Mouse (Mus musculus): ENCODE data around the gene B3gntl1. TPM values are rescaled to one million over a fixed set of nuclear protein-coding genes. Genes with fewer than 3 reads are reported as not detected.

Gene B3gntl1
- polyA plus RNA-seq, 1 experiment = 13.5 TPM

DNA sequence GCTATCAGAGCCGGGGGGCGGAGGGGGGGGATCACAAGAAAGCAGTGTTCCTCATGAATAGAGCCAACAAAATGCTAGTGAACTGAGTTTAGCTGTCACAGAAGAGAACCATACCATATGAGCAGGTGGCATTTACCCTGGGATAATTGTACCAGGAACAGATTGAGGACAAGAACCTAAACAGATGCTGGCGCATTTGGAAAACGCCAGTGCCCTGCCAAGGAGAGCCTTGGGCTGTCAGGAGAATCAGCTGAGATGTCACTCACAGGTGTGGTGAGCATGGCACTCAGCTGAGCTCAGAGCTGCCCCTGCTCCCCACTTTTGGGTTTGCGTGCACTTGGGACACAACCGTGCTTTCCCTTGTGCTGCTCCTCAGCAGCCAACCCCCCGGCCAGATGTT, 41.5 kb downstream of the B3gntl1 start:
- H3K9me3 ChIP-seq (replicated peaks; ENCODE audit: control insufficient read depth, insufficient read depth, low read length, poor library complexity, severe bottlenecking) = no peaks in the 10 kb centered on the region
- H3K4me1 ChIP-seq (ENCODE audit: control insufficient read depth, insufficient read depth, low read length) = no peaks in the 10 kb centered on the region
- no peak overlapping the region for H3K4me3 ChIP-seq (ENCODE audit: low read depth, low read length)
- H3K36me3 ChIP-seq (ENCODE audit: control insufficient read depth, insufficient read depth, low read length, poor library complexity, severe bottlenecking) = 0 out of 2 replicates have a peak, but pooled peaks cover 3% of the 10 kb centered on the region
- H3K27ac ChIP-seq (ENCODE audit: insufficient read depth, low read length) = no peak overlapping the region
- no peak overlapping the region for H3K9ac ChIP-seq (ENCODE audit: low read depth, poor library complexity, severe bottlenecking)
- TF ChIP-seq EP300 (IDR thresholded peaks at IDR 0.05; ENCODE audit: insufficient read depth, low read depth, low read length) = no peak
- no peak for TF ChIP-seq POLR2A (IDR thresholded peaks at IDR 0.05; ENCODE audit: insufficient read depth, low read length)
- no peak for TF ChIP-seq CTCF (IDR thresholded peaks at IDR 0.05; ENCODE audit: low read depth, low read length)
- H3K27me3 ChIP-seq (ENCODE audit: control insufficient read depth, insufficient read depth, low read length, poor library complexity, severe bottlenecking) = no peaks in the 10 kb centered on the region

DNA sequence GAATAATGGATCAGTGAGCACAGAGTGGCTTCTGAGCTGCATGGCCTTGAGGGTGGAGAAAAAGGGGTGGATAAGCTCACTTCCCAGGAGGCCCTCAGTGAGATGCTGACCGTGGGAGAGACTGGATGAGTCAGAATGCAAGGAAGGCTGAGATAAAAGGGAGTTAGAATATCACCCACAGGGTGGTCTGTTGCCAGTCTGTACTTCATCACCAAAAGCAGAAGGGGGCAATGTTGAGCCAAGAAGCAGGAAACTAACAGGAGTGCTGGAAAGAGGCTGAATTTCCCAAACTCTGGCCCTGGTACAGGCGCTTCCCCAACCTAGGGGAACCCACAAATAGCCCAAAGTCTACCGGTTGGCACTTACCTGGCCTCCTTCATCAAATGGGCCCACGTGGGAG, 42.5 kb downstream of the B3gntl1 start:
- TF ChIP-seq CTCF (IDR thresholded peaks at IDR 0.05; ENCODE audit: low read depth, low read length) (no peak), POLR2A (IDR thresholded peaks at IDR 0.05; ENCODE audit: insufficient read depth, low read length) (no peak), EP300 (IDR thresholded peaks at IDR 0.05; ENCODE audit: insufficient read depth, low read depth, low read length) (no peak)
- Histone ChIP-seq H3K36me3 (ENCODE audit: control insufficient read depth, insufficient read depth, low read length, poor library complexity, severe bottlenecking) (0 out of 2 replicates have a peak, but pooled peaks cover 3% of the 10 kb centered on the region), H3K9ac (ENCODE audit: low read depth, poor library complexity, severe bottlenecking) (no peak overlapping the region), H3K4me1 (ENCODE audit: control insufficient read depth, insufficient read depth, low read length) (no peaks in the 10 kb centered on the region), H3K9me3 (replicated peaks; ENCODE audit: control insufficient read depth, insufficient read depth, low read length, poor library complexity, severe bottlenecking) (no peaks in the 10 kb centered on the region), H3K27me3 (ENCODE audit: control insufficient read depth, insufficient read depth, low read length, poor library complexity, severe bottlenecking) (no peaks in the 10 kb centered on the region), H3K27ac (ENCODE audit: insufficient read depth, low read length) (no peak overlapping the region), H3K4me3 (ENCODE audit: low read depth, low read length) (no peak overlapping the region)

DNA sequence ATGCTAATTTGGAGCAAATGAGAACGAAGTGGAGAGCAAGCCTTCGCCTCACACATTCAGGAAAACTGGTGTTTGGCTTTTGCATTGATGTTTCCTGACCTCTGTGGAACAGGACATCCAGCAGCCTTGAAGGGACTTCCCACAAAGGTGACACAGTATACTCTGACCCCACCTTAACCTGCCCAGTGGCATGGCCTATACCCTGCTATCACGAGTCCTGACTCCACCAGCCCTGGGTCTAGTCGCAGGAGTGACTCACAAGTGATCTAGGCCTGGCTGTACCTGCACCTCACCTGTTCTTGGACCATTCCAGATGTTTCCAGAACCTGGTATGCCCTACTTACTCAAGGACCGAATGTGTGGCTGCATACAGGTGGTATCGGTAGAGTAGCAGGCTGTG, 43.4 kb downstream of the B3gntl1 start:
- TF ChIP-seq POLR2A (IDR thresholded peaks at IDR 0.05; ENCODE audit: insufficient read depth, low read length) = no peak
- TF ChIP-seq CTCF (IDR thresholded peaks at IDR 0.05; ENCODE audit: low read depth, low read length) = no peak
- no peak for TF ChIP-seq EP300 (IDR thresholded peaks at IDR 0.05; ENCODE audit: insufficient read depth, low read depth, low read length)
- Histone ChIP-seq H3K9ac (ENCODE audit: low read depth, poor library complexity, severe bottlenecking) (no peak overlapping the region), H3K27ac (ENCODE audit: insufficient read depth, low read length) (no peak overlapping the region), H3K9me3 (replicated peaks; ENCODE audit: control insufficient read depth, insufficient read depth, low read length, poor library complexity, severe bottlenecking) (no peaks in the 10 kb centered on the region), H3K4me1 (ENCODE audit: control insufficient read depth, insufficient read depth, low read length) (no peaks in the 10 kb centered on the region), H3K36me3 (ENCODE audit: control insufficient read depth, insufficient read depth, low read length, poor library complexity, severe bottlenecking) (peaks cover 3% of the 10 kb centered on the region; the same call in 1 of the 2 replicates), H3K4me3 (ENCODE audit: low read depth, low read length) (no peak overlapping the region), H3K27me3 (ENCODE audit: control insufficient read depth, insufficient read depth, low read length, poor library complexity, severe bottlenecking) (no peaks in the 10 kb centered on the region)

DNA sequence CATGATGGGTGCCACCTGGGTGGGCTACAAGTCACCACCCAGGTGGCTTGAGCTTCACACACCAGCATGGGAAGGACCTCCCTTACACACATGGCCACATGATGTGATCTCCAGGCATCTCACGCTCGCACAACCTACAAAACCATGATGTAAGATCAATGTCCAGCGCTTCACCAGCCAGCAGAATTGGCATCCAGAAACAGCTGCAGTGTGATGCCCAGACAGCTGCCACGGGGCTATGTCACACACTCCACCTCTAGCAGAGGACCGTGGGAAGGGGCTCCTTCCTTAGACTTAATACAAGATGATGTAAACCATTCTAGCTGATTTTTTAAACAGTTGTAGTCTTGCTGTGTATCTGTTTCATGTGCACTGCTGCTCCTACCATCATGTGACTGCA, 45.4 kb downstream of the B3gntl1 start:
- H3K36me3 ChIP-seq (ENCODE audit: control insufficient read depth, insufficient read depth, low read length, poor library complexity, severe bottlenecking) = peaks cover 10% of the 10 kb centered on the region; the same call in 1 of the 2 replicates
- H3K9ac ChIP-seq (ENCODE audit: low read depth, poor library complexity, severe bottlenecking) = no peak overlapping the region
- H3K4me3 ChIP-seq (ENCODE audit: low read depth, low read length) = no peak overlapping the region
- H3K9me3 ChIP-seq (replicated peaks; ENCODE audit: control insufficient read depth, insufficient read depth, low read length, poor library complexity, severe bottlenecking) = no peaks in the 10 kb centered on the region
- no peaks in the 10 kb centered on the region for H3K4me1 ChIP-seq (ENCODE audit: control insufficient read depth, insufficient read depth, low read length)
- no peak overlapping the region for H3K27ac ChIP-seq (ENCODE audit: insufficient read depth, low read length)
- no peaks in the 10 kb centered on the region for H3K27me3 ChIP-seq (ENCODE audit: control insufficient read depth, insufficient read depth, low read length, poor library complexity, severe bottlenecking)
- TF ChIP-seq EP300 (IDR thresholded peaks at IDR 0.05; ENCODE audit: insufficient read depth, low read depth, low read length) = no peak
- no peak for TF ChIP-seq CTCF (IDR thresholded peaks at IDR 0.05; ENCODE audit: low read depth, low read length)

DNA sequence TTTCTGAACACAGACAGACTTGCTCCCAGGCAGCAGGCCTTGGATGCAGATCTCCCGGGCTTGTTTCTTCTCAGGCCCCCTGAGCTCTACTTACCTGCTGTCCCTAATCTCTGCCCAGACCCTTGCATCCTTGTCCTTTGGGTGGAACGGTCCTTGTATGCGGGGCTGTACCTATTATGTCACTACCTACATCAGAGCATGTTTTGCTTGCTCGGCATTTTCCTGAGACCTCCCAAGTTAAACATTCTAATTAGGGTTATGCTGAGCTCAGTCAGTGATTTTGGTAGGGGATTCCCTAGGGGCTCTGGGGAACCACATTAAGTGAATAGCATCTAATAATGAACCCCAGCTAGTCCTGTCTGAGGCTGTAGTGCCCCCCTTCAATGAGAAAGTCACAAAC, 47.9 kb downstream of the B3gntl1 start:
- Histone ChIP-seq H3K27ac (ENCODE audit: insufficient read depth, low read length) (no peak overlapping the region), H3K9ac (ENCODE audit: low read depth, poor library complexity, severe bottlenecking) (no peak overlapping the region), H3K9me3 (replicated peaks; ENCODE audit: control insufficient read depth, insufficient read depth, low read length, poor library complexity, severe bottlenecking) (no peaks in the 10 kb centered on the region), H3K36me3 (ENCODE audit: control insufficient read depth, insufficient read depth, low read length, poor library complexity, severe bottlenecking) (peaks cover 10% of the 10 kb centered on the region), H3K4me3 (ENCODE audit: low read depth, low read length) (no peak overlapping the region), H3K4me1 (ENCODE audit: control insufficient read depth, insufficient read depth, low read length) (no peaks in the 10 kb centered on the region), H3K27me3 (ENCODE audit: control insufficient read depth, insufficient read depth, low read length, poor library complexity, severe bottlenecking) (no peaks in the 10 kb centered on the region)
- TF ChIP-seq EP300 (IDR thresholded peaks at IDR 0.05; ENCODE audit: insufficient read depth, low read depth, low read length) (no peak), CTCF (IDR thresholded peaks at IDR 0.05; ENCODE audit: low read depth, low read length) (no peak), POLR2A (IDR thresholded peaks at IDR 0.05; ENCODE audit: insufficient read depth, low read length) (no peak)

DNA sequence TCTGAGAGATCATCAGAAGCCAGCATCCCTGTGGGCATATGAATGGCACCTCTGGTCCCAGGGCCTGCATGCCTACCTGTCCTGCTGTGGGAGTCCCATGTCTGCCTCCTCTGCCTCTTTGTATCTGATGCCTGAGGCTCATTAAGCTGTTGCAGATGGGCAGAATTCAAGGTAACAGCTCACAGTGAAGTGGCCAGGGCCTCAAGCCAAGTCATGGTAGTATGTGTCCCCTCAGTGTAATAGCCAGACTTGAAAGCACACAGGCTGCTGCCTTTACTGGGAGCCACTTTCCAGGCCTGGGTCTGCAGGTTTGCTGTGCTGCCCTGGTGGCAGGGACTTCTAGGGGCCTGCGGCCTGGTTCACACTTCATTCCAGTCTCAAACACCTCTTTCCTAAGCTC, 55.6 kb downstream of the B3gntl1 start:
- Histone ChIP-seq H3K9me3 (replicated peaks; ENCODE audit: control insufficient read depth, insufficient read depth, low read length, poor library complexity, severe bottlenecking) (0 out of 2 replicates have a peak, but pooled peaks cover 2% of the 10 kb centered on the region), H3K36me3 (ENCODE audit: control insufficient read depth, insufficient read depth, low read length, poor library complexity, severe bottlenecking) (peaks cover 15% of the 10 kb centered on the region)

More for the DNA sequence above, 55.6 kb downstream of the B3gntl1 start:
- Histone ChIP-seq H3K4me1 (ENCODE audit: control insufficient read depth, insufficient read depth, low read length) (no peaks in the 10 kb centered on the region), H3K27ac (ENCODE audit: insufficient read depth, low read length) (no peak overlapping the region), H3K9ac (ENCODE audit: low read depth, poor library complexity, severe bottlenecking) (no peak overlapping the region), H3K27me3 (ENCODE audit: control insufficient read depth, insufficient read depth, low read length, poor library complexity, severe bottlenecking) (no peaks in the 10 kb centered on the region), H3K4me3 (ENCODE audit: low read depth, low read length) (no peak overlapping the region)
- TF ChIP-seq CTCF (IDR thresholded peaks at IDR 0.05; ENCODE audit: low read depth, low read length) (no peak), EP300 (IDR thresholded peaks at IDR 0.05; ENCODE audit: insufficient read depth, low read depth, low read length) (no peak), POLR2A (IDR thresholded peaks at IDR 0.05; ENCODE audit: insufficient read depth, low read length) (no peak)

Measured in ES-Bruce4 (cell line).